Mouse (Mus musculus) heart, embryonic 10.5 days (tissue): Measurements from ENCODE around the gene Arpc3. TPM values are rescaled to one million over a fixed set of nuclear protein-coding genes. Genes with fewer than 3 reads are reported as not detected.

ENCODE experiments used
- DNase-seq: peaks from one replicate; pipeline ENCODE4 v3.0.0-alpha.2; 2017; ENCODE audit warnings: low spot score
- H3K27ac ChIP-seq: fragments of 300-500 bp; sonication (generic); 2 replicates; pipeline ENCODE4 v1.5.1; 2016; ENCODE audit warnings: mild to moderate bottlenecking
- H3K27me3 ChIP-seq: fragments of 300-500 bp; sonication (generic); 2 replicates; pipeline ENCODE4 v1.6.1; 2016; ENCODE audit warnings: mild to moderate bottlenecking; ENCODE audit not compliant: poor library complexity, insufficient read depth, severe bottlenecking
- H3K36me3 ChIP-seq: fragments of 300-500 bp; sonication (generic); 2 replicates; pipeline ENCODE4 v1.6.1; 2016; ENCODE audit warnings: mild to moderate bottlenecking, moderate library complexity
- H3K4me1 ChIP-seq: fragments of 300-500 bp; sonication (generic); 2 replicates; pipeline ENCODE4 v1.6.1; 2016; ENCODE audit warnings: mild to moderate bottlenecking
- H3K4me3 ChIP-seq: fragments of 300-500 bp; sonication (generic); 2 replicates; pipeline ENCODE4 v1.5.1; 2016; ENCODE audit warnings: mild to moderate bottlenecking, moderate library complexity
- H3K9me3 ChIP-seq: fragments of 300-500 bp; sonication (generic); 2 replicates; pipeline ENCODE4 v1.6.1; 2016; ENCODE audit warnings: mild to moderate bottlenecking, moderate library complexity
- WGBS: fragments of 180-500 bp; shearing (Covaris S2); methylation state at CpG from one replicate; pipeline ENCODE4 v1.1.7; 2016; 5-methylcytosine and 5-hydroxymethylcytosine counted together
- polyA plus RNA-seq: library from polyadenylated mRNA; unstranded; fragments of >200 nt; fragmentation: Nextera tagmentation; extraction: Ambion mirVana; gene quantifications from 2 replicates; pipeline ENCODE4 v1.2.1, GENCODE M21; 2016

The Arpc3 gene
- polyA plus RNA-seq, 1 experiment from 2014 or later: 108 TPM

DNA sequence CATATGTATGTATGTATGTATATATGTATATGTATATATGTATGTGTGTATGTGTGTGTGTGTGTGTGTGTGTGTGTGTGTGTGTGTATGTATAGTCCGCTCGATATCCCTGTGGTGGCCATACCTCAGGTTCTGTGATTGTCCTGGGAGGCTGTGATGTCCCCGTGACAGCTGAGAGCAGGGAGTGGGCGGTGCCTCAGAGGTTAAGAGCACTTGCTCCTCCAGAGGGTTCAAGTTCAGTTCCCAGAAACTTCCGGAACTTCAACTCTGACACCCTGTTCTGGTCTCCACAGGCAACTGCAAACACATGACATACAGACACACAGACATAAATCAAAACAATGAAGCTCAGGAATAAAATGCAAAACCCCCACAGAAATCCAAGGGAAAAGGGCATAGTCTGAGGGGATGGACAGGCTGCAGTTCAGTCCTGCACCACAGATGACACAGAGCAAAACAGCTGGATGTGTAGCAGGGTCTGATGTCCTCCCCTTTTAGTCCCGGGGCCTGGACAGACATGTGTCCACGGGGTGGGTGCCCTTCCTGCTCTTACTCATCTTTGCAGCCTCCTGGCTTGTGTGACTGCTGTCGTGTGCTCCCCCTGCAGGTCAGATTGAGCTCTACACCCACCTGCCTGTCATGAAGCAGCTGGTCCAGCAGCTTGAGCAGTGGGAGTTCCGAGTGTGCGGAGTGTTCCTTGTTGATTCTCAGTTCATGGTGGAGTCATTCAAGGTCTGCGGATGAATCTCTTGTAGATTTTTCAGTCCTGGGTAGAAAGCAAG is 12.1 kb upstream of the Arpc3 start:
- Histone ChIP-seq H3K36me3 (peaks cover 66% of the 10 kb centered on the region), H3K4me1 (no peaks in the 10 kb centered on the region; the same call in 1 of the 2 replicates), H3K4me3 (no peak overlapping the region), H3K27ac (no peak overlapping the region), H3K27me3 (no peaks in the 10 kb centered on the region), H3K9me3 (no peaks in the 10 kb centered on the region)
- no peak for DNase-seq
- 62% methylated on average over 11 of the region's 11 CpGs for WGBS

DNA sequence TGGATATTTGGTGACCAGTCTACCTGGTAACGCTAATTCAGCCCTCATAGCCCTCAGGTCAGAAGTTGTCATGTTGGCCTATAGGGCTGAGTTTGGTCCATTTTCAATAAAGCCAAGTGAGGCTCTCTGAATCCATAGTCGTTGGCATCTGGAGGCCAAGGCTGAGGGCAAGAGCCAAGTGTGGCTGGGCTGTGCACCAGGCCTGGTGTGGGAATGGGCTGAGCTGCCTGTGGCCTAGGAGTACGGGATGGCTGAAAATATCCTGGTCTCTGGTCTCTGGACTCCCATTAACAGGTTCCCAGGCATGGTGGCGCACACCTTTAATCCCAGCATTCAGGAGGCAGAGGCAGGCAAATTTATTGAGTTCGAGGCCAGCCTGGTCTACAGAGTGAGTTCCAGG is 1.7 kb upstream of the Arpc3 start:
- Histone ChIP-seq H3K9me3 (no peaks in the 10 kb centered on the region), H3K27ac (no peak overlapping the region), H3K4me3 (no peak overlapping the region), H3K36me3 (peaks cover 8% of the 10 kb centered on the region), H3K27me3 (no peaks in the 10 kb centered on the region), H3K4me1 (peaks cover 9% of the 10 kb centered on the region)
- DNase-seq: no peak
- 89% methylated on average over 5 of the region's 5 CpGs for whole genome bisulfite sequencing

DNA sequence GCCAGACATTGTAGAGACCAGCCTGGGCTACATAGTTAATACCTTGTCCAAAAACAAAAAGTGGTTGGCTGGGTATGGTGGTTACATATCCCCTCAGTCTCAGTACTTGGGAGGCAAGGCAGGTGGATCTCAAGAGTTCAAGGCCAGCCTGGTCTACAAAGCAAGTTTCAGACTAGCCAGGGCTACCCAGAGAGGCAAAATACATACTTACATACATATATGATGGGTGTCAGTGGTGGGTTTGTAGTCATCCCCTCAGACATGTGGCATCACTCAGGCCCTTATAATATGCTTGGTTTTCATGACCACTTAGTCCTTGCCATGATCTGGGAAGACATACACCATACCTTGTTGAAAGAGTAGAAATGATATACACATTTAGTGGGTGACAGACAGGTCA is 1.0 kb upstream of the Arpc3 start:
- no peaks in the 10 kb centered on the region for H3K9me3 ChIP-seq
- no peak overlapping the region for H3K27ac ChIP-seq
- peaks cover 10% of the 10 kb centered on the region for H3K36me3 ChIP-seq
- peaks cover 9% of the 10 kb centered on the region for H3K4me1 ChIP-seq
- H3K27me3 ChIP-seq: no peaks in the 10 kb centered on the region
- no peak for DNase-seq
- H3K4me3 ChIP-seq: no peak overlapping the region

DNA sequence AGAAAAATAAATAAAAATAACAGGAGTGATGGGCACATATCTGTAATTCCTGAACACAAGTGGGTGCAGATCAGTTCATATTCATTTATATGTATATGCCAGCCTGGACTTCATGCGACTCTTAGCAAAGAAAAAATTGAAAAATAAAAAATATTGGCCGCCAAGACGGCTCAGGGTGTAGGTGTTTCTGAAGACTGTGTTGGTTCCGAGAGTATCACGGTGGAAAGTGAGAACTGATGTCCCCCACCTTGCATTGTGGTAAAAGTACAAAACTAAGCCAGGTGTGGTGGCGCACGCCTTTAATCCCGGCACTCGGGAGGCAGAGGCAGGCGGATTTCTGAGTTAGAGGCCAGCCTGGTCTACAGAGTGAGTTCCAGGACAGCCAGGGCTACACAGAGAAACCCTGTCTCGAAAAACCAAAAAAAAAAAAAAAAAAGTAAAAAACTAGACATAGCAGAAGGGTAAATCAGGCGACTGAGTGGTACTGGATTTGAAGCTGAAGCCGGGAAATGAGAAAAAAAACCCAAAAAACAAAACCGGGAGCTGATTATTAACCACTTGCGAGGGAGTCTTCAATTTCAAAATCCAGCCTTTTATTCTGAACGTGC is 396 bp upstream of the Arpc3 start:
- Histone ChIP-seq H3K27me3 (no peaks in the 10 kb centered on the region), H3K4me3 (peak overlapping the region; percentile 96), H3K4me1 (peaks cover 9% of the 10 kb centered on the region), H3K27ac (peak overlapping the region; percentile 90), H3K36me3 (peaks cover 10% of the 10 kb centered on the region), H3K9me3 (no peaks in the 10 kb centered on the region)
- DNase-seq: no peak
- 49% methylated on average over 16 of the region's 16 CpGs for WGBS

DNA sequence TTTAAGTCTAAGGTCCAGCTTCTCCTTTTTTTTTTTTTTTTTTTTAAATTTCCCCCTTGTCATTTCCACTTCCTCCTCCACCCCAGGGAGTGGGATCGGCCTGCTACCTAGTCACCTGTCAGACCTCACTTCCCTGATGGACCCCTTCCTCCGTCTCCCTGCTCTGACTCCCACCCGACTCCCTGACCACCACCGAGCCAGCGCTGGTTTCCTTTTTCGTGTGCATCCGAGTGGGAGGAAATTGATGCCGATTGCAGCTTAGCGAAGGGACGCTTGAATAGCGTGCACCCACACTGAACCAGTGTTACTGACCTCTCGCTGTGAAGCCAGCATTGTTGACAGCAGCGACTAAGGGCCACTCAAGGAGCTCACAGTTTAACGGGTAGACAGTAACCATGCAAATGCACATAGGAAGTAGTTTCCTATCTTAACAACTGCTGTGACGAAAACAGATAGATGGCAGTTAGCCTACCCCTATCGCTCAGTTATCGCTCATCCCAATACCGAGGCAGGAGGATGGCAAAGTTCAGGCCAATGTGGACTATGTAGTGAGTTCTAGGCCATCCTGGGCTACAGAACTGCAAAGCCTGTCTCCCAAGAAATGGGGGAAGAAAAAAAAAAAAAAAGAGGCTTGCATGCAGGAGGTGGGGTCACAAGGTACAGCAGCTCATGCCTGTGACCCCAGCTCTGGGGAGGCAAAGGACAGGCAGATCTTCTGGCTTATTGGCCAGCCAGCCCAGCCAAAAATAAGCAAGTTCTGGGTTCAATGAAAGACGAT is 738 bp downstream of the Arpc3 start:
- peaks cover 20% of the 10 kb centered on the region for H3K36me3 ChIP-seq
- peak overlapping the region; percentile 90 for H3K27ac ChIP-seq
- 13% methylated on average over 19 of the region's 19 CpGs for WGBS
- no peaks in the 10 kb centered on the region for H3K9me3 ChIP-seq
- no peaks in the 10 kb centered on the region for H3K27me3 ChIP-seq
- no peak for DNase-seq
- H3K4me3 ChIP-seq: peak overlapping the region; percentile 96
- H3K4me1 ChIP-seq: peaks cover 9% of the 10 kb centered on the region

DNA sequence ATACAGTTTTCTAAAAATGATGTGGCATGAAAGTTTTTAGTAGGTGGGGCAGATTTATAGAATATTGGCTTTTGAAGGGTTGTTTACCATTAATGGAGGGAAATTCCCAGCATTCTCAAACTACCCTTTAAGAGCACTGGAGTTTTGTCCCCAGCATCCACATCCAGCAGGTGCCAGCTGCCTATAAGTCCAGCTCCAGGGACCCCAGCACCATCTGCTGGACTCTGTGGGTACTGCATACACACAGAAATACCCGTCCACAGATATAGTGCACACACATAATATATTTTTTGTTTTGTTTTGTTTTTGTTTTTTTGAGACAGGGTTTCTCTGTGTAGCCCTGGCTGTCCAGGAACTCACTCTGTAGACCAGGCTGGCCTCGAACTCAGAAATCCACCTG is 2.2 kb downstream of the Arpc3 start:
- H3K9me3 ChIP-seq: no peaks in the 10 kb centered on the region
- H3K4me3 ChIP-seq: no peak overlapping the region
- H3K4me1 ChIP-seq: peaks cover 9% of the 10 kb centered on the region
- no peak for DNase-seq
- no peak overlapping the region for H3K27ac ChIP-seq
- H3K36me3 ChIP-seq: peaks cover 33% of the 10 kb centered on the region
- no peaks in the 10 kb centered on the region for H3K27me3 ChIP-seq
- WGBS: 61% methylated on average over 2 of the region's 2 CpGs

DNA sequence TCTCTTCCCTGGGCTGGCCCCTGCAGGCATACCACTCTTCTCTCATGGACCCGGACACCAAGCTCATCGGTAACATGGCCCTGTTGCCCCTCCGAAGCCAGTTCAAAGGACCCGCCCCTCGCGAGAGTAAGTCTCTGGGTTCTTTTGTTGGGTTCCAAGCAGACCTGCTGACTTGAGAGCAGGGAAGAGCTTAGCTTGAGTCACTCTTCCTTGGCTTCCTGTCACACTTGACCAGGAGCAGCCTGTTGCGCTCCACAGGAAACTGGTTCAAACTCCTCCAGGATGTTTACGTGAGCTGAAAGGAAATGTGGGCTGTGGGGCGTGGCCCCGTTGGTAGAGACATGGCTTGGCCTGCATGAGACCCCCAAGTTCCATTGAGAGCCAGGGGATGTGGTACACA is 5.1 kb downstream of the Arpc3 start:
- WGBS: 69% methylated on average over 10 of the region's 10 CpGs
- Histone ChIP-seq H3K27me3 (no peaks in the 10 kb centered on the region), H3K9me3 (no peaks in the 10 kb centered on the region), H3K27ac (peak overlapping the region; percentile 56; the same call in 1 of the 2 replicates), H3K4me1 (peaks cover 17% of the 10 kb centered on the region), H3K36me3 (peaks cover 56% of the 10 kb centered on the region), H3K4me3 (peak overlapping the region; percentile 6; the same call in 1 of the 2 replicates)
- DNase-seq: no peak

DNA sequence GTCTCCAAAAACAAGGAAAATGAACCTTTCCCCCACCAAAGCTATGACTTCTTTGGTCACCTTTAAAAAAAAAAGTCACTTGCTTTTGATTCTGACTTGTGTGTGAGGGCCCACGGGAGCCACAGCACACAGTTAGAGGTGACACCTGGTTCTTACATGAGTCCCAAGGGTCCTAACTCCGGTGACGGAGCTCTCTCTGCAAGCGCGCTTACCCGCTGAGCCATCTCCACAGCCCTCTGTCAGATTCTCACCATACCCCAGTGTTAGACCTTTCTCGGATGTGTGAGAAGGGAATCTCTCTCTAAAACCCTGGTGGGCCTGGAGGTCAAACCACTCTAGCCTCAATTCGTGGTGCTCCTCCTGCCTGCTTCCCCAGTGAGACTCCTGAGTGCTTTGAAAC is 5.8 kb downstream of the Arpc3 start:
- Histone ChIP-seq H3K36me3 (peaks cover 62% of the 10 kb centered on the region), H3K4me1 (peaks cover 14% of the 10 kb centered on the region), H3K4me3 (no peak overlapping the region), H3K9me3 (no peaks in the 10 kb centered on the region), H3K27ac (no peak overlapping the region), H3K27me3 (no peaks in the 10 kb centered on the region)
- DNase-seq: no peak
- WGBS: 88% methylated on average over 8 of the region's 8 CpGs

DNA sequence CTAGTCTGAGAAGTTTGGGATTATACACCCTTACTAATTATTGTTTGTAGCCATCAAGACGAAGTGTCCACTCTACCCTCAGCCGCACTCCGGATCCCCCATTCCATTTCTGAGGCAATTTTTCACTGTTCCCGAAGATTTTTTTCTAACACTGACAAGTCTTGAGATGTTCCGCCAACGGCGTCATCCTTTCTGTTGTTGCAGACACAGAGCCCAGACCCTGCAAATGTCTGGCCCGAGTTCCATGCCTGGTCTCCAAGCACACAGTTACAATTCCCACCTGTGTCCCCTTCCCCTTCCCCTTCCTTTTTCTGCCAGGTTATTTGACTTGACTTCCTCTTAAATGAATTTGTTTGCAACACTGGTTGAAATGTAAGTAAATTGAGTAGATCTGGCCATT is 8.2 kb downstream of the Arpc3 start:
- 90% methylated on average over 8 of the region's 8 CpGs for WGBS
- Histone ChIP-seq H3K4me3 (no peak overlapping the region), H3K27me3 (no peaks in the 10 kb centered on the region), H3K9me3 (no peaks in the 10 kb centered on the region), H3K36me3 (peaks cover 79% of the 10 kb centered on the region), H3K4me1 (peaks cover 8% of the 10 kb centered on the region; the same call in 1 of the 2 replicates), H3K27ac (no peak overlapping the region)
- no peak for DNase-seq

DNA sequence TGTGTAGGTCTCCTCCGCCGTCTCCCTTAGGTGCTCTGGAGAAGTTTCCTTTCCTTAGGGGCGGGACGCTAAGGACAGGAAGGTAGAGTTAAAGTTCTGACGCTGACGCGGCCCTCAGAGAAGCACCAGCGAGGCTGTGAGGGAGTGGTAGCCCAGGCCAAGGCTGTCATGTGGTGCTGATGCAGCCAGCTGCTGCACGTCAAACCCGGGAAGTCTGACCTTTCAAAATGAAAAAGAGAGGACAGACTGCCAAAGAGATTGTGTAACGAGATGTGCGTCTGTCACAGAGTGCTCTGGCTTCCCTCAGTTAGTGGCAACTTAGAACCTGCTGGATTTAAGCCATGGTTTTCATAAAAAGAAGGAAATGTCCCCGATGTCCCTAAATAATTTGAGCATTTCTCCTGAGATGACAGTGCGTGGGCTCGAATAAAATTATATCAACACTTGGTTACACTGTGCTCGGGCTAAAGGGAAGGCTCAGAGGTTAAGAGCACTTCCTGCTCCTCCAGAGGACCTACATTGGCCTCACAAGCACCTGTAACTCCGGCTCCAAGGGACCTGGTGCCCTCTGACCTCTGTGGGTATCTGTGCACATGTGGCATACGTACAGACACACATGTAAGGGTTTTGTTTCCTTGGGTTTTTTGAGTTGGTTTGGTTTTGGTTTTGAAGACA is 9.1 kb downstream of the Arpc3 start:
- 72% methylated on average over 18 of the region's 18 CpGs for WGBS
- peaks cover 8% of the 10 kb centered on the region; the same call in 1 of the 2 replicates for H3K4me1 ChIP-seq
- H3K36me3 ChIP-seq: peaks cover 84% of the 10 kb centered on the region
- DNase-seq: no peak
- H3K9me3 ChIP-seq: no peaks in the 10 kb centered on the region
- H3K27me3 ChIP-seq: no peaks in the 10 kb centered on the region
- H3K4me3 ChIP-seq: no peak overlapping the region
- no peak overlapping the region for H3K27ac ChIP-seq

DNA sequence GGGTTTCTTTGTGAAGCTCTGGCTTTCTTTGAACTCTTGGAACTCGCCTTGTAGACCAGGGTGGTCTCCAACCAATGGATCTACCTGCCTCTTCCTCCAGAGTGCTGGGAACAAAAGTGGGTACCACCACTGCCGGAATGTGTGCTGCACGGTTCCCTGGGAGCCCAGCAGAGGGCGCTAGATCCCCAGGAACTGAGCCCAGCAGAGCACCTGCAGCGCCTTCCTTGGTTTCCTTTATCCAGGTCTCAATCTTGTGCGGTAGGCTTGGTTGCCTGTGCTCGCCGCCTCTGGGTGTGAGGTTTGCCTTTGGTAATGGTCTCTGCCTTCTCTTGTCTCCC is 9.6 kb downstream of the Arpc3 start:
- DNase-seq: peak; percentile 85
- H3K9me3 ChIP-seq: no peaks in the 10 kb centered on the region
- H3K4me1 ChIP-seq: peaks cover 8% of the 10 kb centered on the region; the same call in 1 of the 2 replicates
- no peak overlapping the region for H3K27ac ChIP-seq
- H3K36me3 ChIP-seq: peaks cover 89% of the 10 kb centered on the region
- WGBS: 31% methylated on average over 8 of the region's 8 CpGs
- H3K27me3 ChIP-seq: no peaks in the 10 kb centered on the region
- no peak overlapping the region for H3K4me3 ChIP-seq

DNA sequence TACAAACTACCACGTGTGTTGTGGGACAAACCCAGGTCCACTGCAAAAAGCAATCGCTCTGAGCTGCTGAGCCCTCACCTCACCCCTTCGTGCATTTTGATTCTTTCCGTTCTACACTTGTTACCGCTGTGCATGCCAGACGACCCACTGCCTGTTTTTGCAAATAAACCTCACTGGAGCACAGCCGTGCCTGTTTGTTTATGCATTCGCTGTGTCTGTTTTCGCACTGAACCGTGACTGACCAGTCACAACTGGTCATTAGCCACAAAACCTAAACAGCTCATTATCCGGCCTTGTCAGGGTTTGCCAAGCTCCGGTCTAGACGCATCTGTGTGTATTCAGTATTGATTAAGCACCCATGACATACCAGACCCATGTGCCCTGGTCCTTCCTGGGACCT is 10.5 kb downstream of the Arpc3 start:
- no peak overlapping the region for H3K27ac ChIP-seq
- DNase-seq: no peak
- H3K27me3 ChIP-seq: no peaks in the 10 kb centered on the region
- peaks cover 8% of the 10 kb centered on the region; the same call in 1 of the 2 replicates for H3K4me1 ChIP-seq
- peaks cover 91% of the 10 kb centered on the region for H3K36me3 ChIP-seq
- 90% methylated on average over 13 of the region's 13 CpGs for WGBS
- no peak overlapping the region for H3K4me3 ChIP-seq
- no peaks in the 10 kb centered on the region for H3K9me3 ChIP-seq
